Mouse (Mus musculus) brain, embryonic 14.5 days (tissue): ENCODE results near the gene Slc3a1. TPM values are rescaled to one million over a fixed set of nuclear protein-coding genes. Genes with fewer than 3 reads are reported as not detected.

Experiments
- DNase-seq: peaks from one replicate; pipeline ENCODE4 v3.0.0-alpha.2; 2011; ENCODE audit warnings: low read depth
- CTCF ChIP-seq: fragments of 200-500 bp; IDR thresholded peaks from 2 replicates; pipeline ENCODE4 v1.5.1; 2012; ENCODE audit warnings: inconsistent platforms, mild to moderate bottlenecking, moderate library complexity, borderline replicate concordance; ENCODE audit not compliant: insufficient read depth, insufficient read length; ENCODE audit errors: extremely low read depth
- POLR2A ChIP-seq: fragments of 200-500 bp; IDR thresholded peaks from 2 replicates; pipeline ENCODE4 v1.6.1; 2012; ENCODE audit warnings: mild to moderate bottlenecking, inconsistent platforms, borderline replicate concordance; ENCODE audit not compliant: poor library complexity, insufficient read depth, insufficient read length, severe bottlenecking; ENCODE audit errors: extremely low read depth
- polyA plus RNA-seq: library from polyadenylated mRNA; depleted of rRNA; stranded (reverse); fragments of >200 nt; gene quantifications from 2 replicates; pipeline ENCODE4 v1.2.3, GENCODE M21; 2012

Gene Slc3a1
- polyA plus RNA-seq, 1 experiment = 1.6 TPM

GRCm38 (mm10) chr17:85043404-85043816, 15.2 kb downstream of the Slc3a1 start:
- DNase-seq = no peak
- no peak for TF ChIP-seq POLR2A

GRCm38 (mm10) chr17:85044466-85044865, 16.3 kb downstream of the Slc3a1 start:
- no peak for DNase-seq
- TF ChIP-seq CTCF (no peak), POLR2A (no peak)

GRCm38 (mm10) chr17:85045160-85045559, 17.0 kb downstream of the Slc3a1 start:
- no peak for DNase-seq
- TF ChIP-seq CTCF (peak; percentile 2; the same call in 1 of the 2 replicates), POLR2A (no peak)

GRCm38 (mm10) chr17:85048379-85048778, 20.2 kb downstream of the Slc3a1 start:
- TF ChIP-seq POLR2A (no peak), CTCF (no peak)
- no peak for DNase-seq

GRCm38 (mm10) chr17:85058276-85058675, 30.1 kb downstream of the Slc3a1 start:
- no peak for TF ChIP-seq POLR2A
- no peak for TF ChIP-seq CTCF

GRCm38 (mm10) chr17:85059136-85059535, 31.0 kb downstream of the Slc3a1 start:
- DNase-seq = no peak
- TF ChIP-seq CTCF (no peak), POLR2A (no peak)

More at GRCm38 (mm10) chr17:85058276-85058675, 30.1 kb downstream of the Slc3a1 start:
- no peak for DNase-seq

GRCm38 (mm10) chr17:85063560-85063959, 35.4 kb downstream of the Slc3a1 start:
- no peak for DNase-seq
- TF ChIP-seq POLR2A (no peak), CTCF (no peak)

- no peak for DNase-seq
- no peak for TF ChIP-seq POLR2A
These were observed 39.2 kb downstream of the Slc3a1 start for GRCm38 (mm10) chr17:85067331-85067730.

GRCm38 (mm10) chr17:85070658-85071057, 42.5 kb downstream of the Slc3a1 start:
- TF ChIP-seq CTCF = no peak
- TF ChIP-seq POLR2A = no peak
- DNase-seq = no peak

- DNase-seq = no peak
- TF ChIP-seq CTCF (peak; percentile 29; the same call in 1 of the 2 replicates), POLR2A (no peak)
These were observed 43.1 kb downstream of the Slc3a1 start for GRCm38 (mm10) chr17:85071088-85071775.

GRCm38 (mm10) chr17:85072383-85072782, 44.2 kb downstream of the Slc3a1 start:
- TF ChIP-seq POLR2A (no peak), CTCF (no peak)
- peak; percentile 75 for DNase-seq

- DNase-seq = no peak
- TF ChIP-seq CTCF (no peak), POLR2A (no peak)
These were observed 45.0 kb downstream of the Slc3a1 start for GRCm38 (mm10) chr17:85073214-85073613.

GRCm38 (mm10) chr17:85074083-85074482, 45.9 kb downstream of the Slc3a1 start:
- TF ChIP-seq POLR2A = no peak
- TF ChIP-seq CTCF = no peak
- DNase-seq = no peak

GRCm38 (mm10) chr17:85079276-85079675, 51.1 kb downstream of the Slc3a1 start:
- DNase-seq = no peak
- TF ChIP-seq CTCF (no peak), POLR2A (no peak)

- TF ChIP-seq POLR2A (no peak), CTCF (no peak)
- DNase-seq = no peak
These were observed 52.6 kb downstream of the Slc3a1 start for GRCm38 (mm10) chr17:85080781-85081180.

- DNase-seq = no peak
- TF ChIP-seq CTCF = no peak
- no peak for TF ChIP-seq POLR2A
These were observed 57.2 kb downstream of the Slc3a1 start for GRCm38 (mm10) chr17:85085335-85085734.
